Mouse (Mus musculus): ENCODE measurements at regions not wholly inside any gene's neighbourhood (a gene's known extent, or its start where the extent isn't known, plus 50 kb on each side); places are given as distances from the start of the nearest gene placed in this dataset.
A peak's percentile ranks its signal among the peaks of the same experiment; 100 is the strongest.

GRCm38 (mm10) chr14:105988738-105989137 lies 92.1 kb upstream of the Spry2 start:
- no peaks in the 10 kb centered on the region for H3K9me3 ChIP-seq (ENCODE audit: low read length)
- H3K9ac ChIP-seq (replicated peaks; ENCODE audit: low read length): no peak overlapping the region
- no peaks in the 10 kb centered on the region for H3K27me3 ChIP-seq (ENCODE audit: insufficient read depth, low read length)
- no peaks in the 10 kb centered on the region for H3K4me1 ChIP-seq (ENCODE audit: insufficient read depth, low read length)
- TF ChIP-seq CTCF (IDR thresholded peaks at IDR 0.05; ENCODE audit: low read depth): no peak
- H3K27ac ChIP-seq: no peak overlapping the region
- no peak overlapping the region for H3K4me3 ChIP-seq (ENCODE audit: low read length)
- H3K36me3 ChIP-seq (ENCODE audit: insufficient read depth, low read length): no peaks in the 10 kb centered on the region
- ATAC-seq (no peak), DNase-seq (ENCODE audit: low spot score) (no peak)
- H3K4me2 ChIP-seq (ENCODE audit: low read depth, low read length): no peak overlapping the region

- Histone ChIP-seq H3K27ac (no peak overlapping the region), H3K9ac (replicated peaks; ENCODE audit: low read length) (no peak overlapping the region), H3K4me3 (ENCODE audit: low read length) (no peak overlapping the region), H3K4me2 (ENCODE audit: low read depth, low read length) (no peak overlapping the region), H3K9me3 (ENCODE audit: low read length) (no peaks in the 10 kb centered on the region), H3K27me3 (ENCODE audit: insufficient read depth, low read length) (no peaks in the 10 kb centered on the region), H3K36me3 (ENCODE audit: insufficient read depth, low read length) (no peaks in the 10 kb centered on the region), H3K4me1 (ENCODE audit: insufficient read depth, low read length) (no peaks in the 10 kb centered on the region)
- ATAC-seq (no peak), DNase-seq (ENCODE audit: low spot score) (no peak)
- 90% methylated on average over 3 of the region's 3 CpGs for WGBS
- TF ChIP-seq CTCF (IDR thresholded peaks at IDR 0.05; ENCODE audit: low read depth): no peak
These were observed 96.5 kb upstream of the Spry2 start for GRCm38 (mm10) chr14:105993124-105993523.

- H3K4me3 ChIP-seq (ENCODE audit: low read length): no peak overlapping the region
- no peak overlapping the region for H3K4me2 ChIP-seq (ENCODE audit: low read depth, low read length)
- no peak overlapping the region for H3K9ac ChIP-seq (replicated peaks; ENCODE audit: low read length)
- H3K27ac ChIP-seq: no peak overlapping the region
- DNase-seq (ENCODE audit: low spot score) (no peak), ATAC-seq (no peak)
- TF ChIP-seq CTCF (IDR thresholded peaks at IDR 0.05; ENCODE audit: low read depth): no peak
- WGBS: 75% methylated on average over 6 of the region's 6 CpGs
- H3K36me3 ChIP-seq (ENCODE audit: insufficient read depth, low read length): no peaks in the 10 kb centered on the region
- no peaks in the 10 kb centered on the region for H3K27me3 ChIP-seq (ENCODE audit: insufficient read depth, low read length)
- H3K4me1 ChIP-seq (ENCODE audit: insufficient read depth, low read length): no peaks in the 10 kb centered on the region
- no peaks in the 10 kb centered on the region for H3K9me3 ChIP-seq (ENCODE audit: low read length)
These were observed 103.2 kb upstream of the Spry2 start for GRCm38 (mm10) chr14:105999801-106000200.

- DNase-seq (ENCODE audit: low spot score): no peak
- Histone ChIP-seq H3K36me3 (ENCODE audit: insufficient read depth, low read length) (no peaks in the 10 kb centered on the region), H3K4me3 (ENCODE audit: low read length) (no peak overlapping the region), H3K4me2 (ENCODE audit: low read depth, low read length) (no peak overlapping the region), H3K27ac (no peak overlapping the region), H3K9ac (replicated peaks; ENCODE audit: low read length) (no peak overlapping the region), H3K27me3 (ENCODE audit: insufficient read depth, low read length) (no peaks in the 10 kb centered on the region), H3K4me1 (ENCODE audit: insufficient read depth, low read length) (no peaks in the 10 kb centered on the region), H3K9me3 (ENCODE audit: low read length) (no peaks in the 10 kb centered on the region)
- no peak for TF ChIP-seq CTCF (IDR thresholded peaks at IDR 0.05; ENCODE audit: low read depth)
- 94% methylated on average over 2 of the region's 2 CpGs for WGBS
- ATAC-seq: no peak
These were observed 98.2 kb upstream of the Trim52 start for GRCm38 (mm10) chr14:106007769-106008168.

- TF ChIP-seq CTCF (IDR thresholded peaks at IDR 0.05; ENCODE audit: low read depth): no peak
- ATAC-seq: no peak
- Histone ChIP-seq H3K27ac (no peak overlapping the region), H3K9ac (replicated peaks; ENCODE audit: low read length) (no peak overlapping the region), H3K36me3 (ENCODE audit: insufficient read depth, low read length) (no peaks in the 10 kb centered on the region), H3K9me3 (ENCODE audit: low read length) (no peaks in the 10 kb centered on the region), H3K4me3 (ENCODE audit: low read length) (no peak overlapping the region), H3K27me3 (ENCODE audit: insufficient read depth, low read length) (no peaks in the 10 kb centered on the region), H3K4me2 (ENCODE audit: low read depth, low read length) (no peak overlapping the region), H3K4me1 (ENCODE audit: insufficient read depth, low read length) (no peaks in the 10 kb centered on the region)
- no peak for DNase-seq (ENCODE audit: low spot score)
- 66% methylated on average over 3 of the region's 3 CpGs for WGBS
These were observed 97.0 kb upstream of the Trim52 start for GRCm38 (mm10) chr14:106008951-106009350.

- no peak for TF ChIP-seq CTCF (IDR thresholded peaks at IDR 0.05; ENCODE audit: low read depth)
- no peak overlapping the region for H3K4me2 ChIP-seq (ENCODE audit: low read depth, low read length)
- H3K36me3 ChIP-seq (ENCODE audit: insufficient read depth, low read length): no peaks in the 10 kb centered on the region
- H3K27ac ChIP-seq: no peak overlapping the region
- H3K9me3 ChIP-seq (ENCODE audit: low read length): no peaks in the 10 kb centered on the region
- 75% methylated on average over 6 of the region's 6 CpGs for WGBS
- no peak for ATAC-seq
- peak; percentile 11 for DNase-seq (ENCODE audit: low spot score)
- no peak overlapping the region for H3K4me3 ChIP-seq (ENCODE audit: low read length)
- no peaks in the 10 kb centered on the region for H3K27me3 ChIP-seq (ENCODE audit: insufficient read depth, low read length)
- no peaks in the 10 kb centered on the region for H3K4me1 ChIP-seq (ENCODE audit: insufficient read depth, low read length)
- no peak overlapping the region for H3K9ac ChIP-seq (replicated peaks; ENCODE audit: low read length)
These were observed 95.0 kb upstream of the Trim52 start for GRCm38 (mm10) chr14:106010961-106011360.

GRCm38 (mm10) chr14:106011991-106012427 lies 94.0 kb upstream of the Trim52 start:
- DNase-seq (ENCODE audit: low spot score) (no peak), ATAC-seq (no peak)
- TF ChIP-seq CTCF (IDR thresholded peaks at IDR 0.05; ENCODE audit: low read depth): no peak
- no peaks in the 10 kb centered on the region for H3K36me3 ChIP-seq (ENCODE audit: insufficient read depth, low read length)
- 80% methylated on average over 6 of the region's 6 CpGs for WGBS
- H3K9me3 ChIP-seq (ENCODE audit: low read length): no peaks in the 10 kb centered on the region
- H3K9ac ChIP-seq (replicated peaks; ENCODE audit: low read length): no peak overlapping the region
- H3K4me1 ChIP-seq (ENCODE audit: insufficient read depth, low read length): no peaks in the 10 kb centered on the region
- no peaks in the 10 kb centered on the region for H3K27me3 ChIP-seq (ENCODE audit: insufficient read depth, low read length)
- H3K4me3 ChIP-seq (ENCODE audit: low read length): no peak overlapping the region
- H3K4me2 ChIP-seq (ENCODE audit: low read depth, low read length): no peak overlapping the region
- H3K27ac ChIP-seq: no peak overlapping the region

Measured in hindbrain, postnatal 0 days (tissue).